Mouse (Mus musculus) CD4-positive helper T cell, adult 2 months (primary cell): ENCODE measurements around the gene Apobec4.

Experiments
- DNase-seq: peaks from one replicate; pipeline ENCODE4 v3.0.0-alpha.2; 2012; ENCODE audit warnings: low read depth, missing footprints, low spot score

Gene Apobec4

DNA sequence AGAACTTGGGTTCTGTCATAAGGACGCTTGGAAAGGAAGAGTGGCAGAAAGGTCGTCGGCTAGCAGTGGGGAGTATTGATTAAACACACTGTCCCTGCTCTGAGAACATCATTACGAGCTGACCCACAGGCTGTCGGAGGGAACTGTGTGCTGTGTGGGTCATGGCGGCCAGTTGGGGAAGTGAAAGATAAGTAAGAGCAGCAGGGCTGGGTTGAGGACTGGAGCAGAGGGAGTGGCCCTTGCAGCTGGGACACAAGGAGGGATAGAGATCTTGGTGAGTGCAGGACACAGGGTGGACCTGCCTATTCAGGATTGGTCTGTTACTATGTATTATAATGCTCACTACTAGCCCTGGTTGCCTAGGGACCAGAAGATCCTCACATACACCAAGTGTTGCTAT is 54.6 kb downstream of the Apobec4 start:
- DNase-seq: no peak
